Mouse (Mus musculus) erythroblast, embryonic 14.5 days (primary cell): ENCODE measurements at regions not wholly inside any gene's neighbourhood (a gene's known extent, or its start where the extent isn't known, plus 50 kb on each side); places are given as distances from the start of the nearest gene placed in this dataset.

Source experiments
- GATA1 ChIP-seq: IDR thresholded peaks from 2 replicates; pipeline ENCODE4 v1.6.1; 2012; ENCODE audit warnings: low read length, inconsistent platforms, mixed read lengths
- TAL1 ChIP-seq: IDR thresholded peaks from 3 replicates; pipeline ENCODE4 v1.6.1; 2012; ENCODE audit warnings: low read length, inconsistent platforms, mixed read lengths

DNA sequence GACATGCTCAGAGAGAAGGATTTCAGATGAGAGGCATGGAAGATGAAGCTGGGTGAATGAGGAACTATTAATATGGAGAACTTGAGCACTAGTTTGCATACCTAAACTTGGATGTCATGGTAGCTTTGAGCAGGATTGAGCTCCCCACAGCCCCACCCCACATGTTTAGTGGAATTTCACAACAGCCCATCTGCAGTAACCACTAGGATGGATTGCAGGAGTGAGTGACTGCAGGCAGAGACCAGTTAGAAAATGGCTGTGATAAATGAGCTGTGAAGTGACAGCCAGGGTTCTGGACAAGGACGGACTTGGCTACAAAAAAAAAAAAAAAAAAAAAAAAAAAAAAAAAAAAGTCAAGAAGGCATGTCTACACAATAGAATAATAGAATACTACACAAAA lies 173.9 kb upstream of the Rbms1 start:
- TF ChIP-seq GATA1 (no peak), TAL1 (no peak)
